Mouse (Mus musculus): Measurements from ENCODE around the gene Snai1. TPM values are rescaled to one million over a fixed set of nuclear protein-coding genes. Genes with fewer than 3 reads are reported as not detected.
A peak's percentile ranks its signal among the peaks of the same experiment; 100 is the strongest.

Snai1 gene
- polyA plus RNA-seq, 2 experiments, result 67.9 to 123 TPM

DNA sequence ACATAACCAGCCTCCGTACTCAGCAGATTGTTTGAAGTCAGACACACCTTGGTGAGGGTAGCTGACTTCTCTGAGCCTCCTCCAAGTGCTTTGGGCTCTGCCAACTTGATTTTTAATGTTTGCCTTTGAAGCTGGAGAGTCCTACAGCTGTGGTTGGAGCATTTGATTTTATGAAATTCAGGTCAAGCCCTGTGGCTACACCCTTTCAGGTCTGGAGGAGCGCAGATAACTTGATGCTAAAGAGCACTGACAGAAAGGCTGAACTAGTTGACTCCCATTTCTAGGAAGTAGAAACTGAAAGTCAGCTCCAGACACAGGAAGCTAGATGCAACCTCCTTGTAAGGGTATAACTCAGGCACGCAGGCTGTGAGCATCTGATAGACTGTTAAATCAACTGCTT is 32.9 kb upstream of the Snai1 start:
- H3K4me3 ChIP-seq (replicated peaks; ENCODE audit: low read length), result no peak overlapping the region; the same call in 1 of the 2 replicates
- DNase-seq (ENCODE audit: low spot score), result no peak

DNA sequence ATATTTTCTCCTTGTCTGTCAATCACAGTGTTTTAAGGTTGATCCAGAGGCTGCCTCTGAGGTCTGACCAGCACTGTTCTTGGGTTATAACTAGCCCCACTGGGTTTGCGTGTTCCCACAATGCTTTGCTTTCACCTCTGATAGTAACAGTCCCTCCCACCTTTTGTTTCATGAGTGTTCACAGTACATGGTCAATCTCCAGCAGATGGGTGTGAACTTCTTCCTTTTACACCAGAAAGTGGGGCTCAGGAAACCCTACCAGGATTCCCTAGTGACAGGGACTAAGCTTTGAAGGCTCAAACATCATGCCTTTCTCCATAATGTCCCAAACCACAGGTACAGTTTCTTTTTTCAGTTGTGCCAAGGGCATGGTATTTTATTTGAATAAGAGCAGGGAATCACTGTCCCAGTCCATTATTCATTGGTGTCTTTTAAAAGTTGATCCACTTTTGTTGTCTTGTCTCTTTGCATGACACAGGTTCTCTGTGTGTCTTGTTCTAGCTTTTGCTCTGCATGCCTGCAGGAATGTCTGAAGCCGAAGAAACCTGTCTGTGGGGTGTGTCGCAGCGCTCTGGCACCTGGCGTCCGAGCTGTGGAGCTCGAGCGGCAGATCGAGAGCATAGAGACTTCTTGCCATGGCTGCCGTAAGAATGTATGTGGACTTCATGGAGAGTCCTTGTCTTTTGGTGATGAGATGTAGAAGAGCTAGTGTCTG is 31.3 kb upstream of the Snai1 start:
- Histone ChIP-seq H3K9ac (ENCODE audit: low read depth, low read length, severe bottlenecking) (no peak overlapping the region), H3K27me3 (ENCODE audit: control insufficient read depth, insufficient read depth, low read length) (no peaks in the 10 kb centered on the region), H3K36me3 (ENCODE audit: control insufficient read depth, insufficient read depth, low read length) (peaks cover 48% of the 10 kb centered on the region), H3K4me2 (replicated peaks; ENCODE audit: low read depth, low read length, severe bottlenecking) (no peak overlapping the region), H3K9me3 (ENCODE audit: control insufficient read depth, low read length) (no peaks in the 10 kb centered on the region), H3K27ac (replicated peaks; ENCODE audit: low read depth, low read length) (no peak overlapping the region), H3K4me3 (replicated peaks; ENCODE audit: low read length) (no peak overlapping the region), H3K4me1 (ENCODE audit: control insufficient read depth, insufficient read depth, low read length) (peaks cover 16% of the 10 kb centered on the region)
- 90% methylated on average over 10 of the region's 10 CpGs for WGBS
- ATAC-seq (ENCODE audit: low FRiP score, low read depth) (no peak), DNase-seq (ENCODE audit: low spot score) (no peak)
- no peak for TF ChIP-seq POLR2A (IDR thresholded peaks at IDR 0.05; ENCODE audit: borderline replicate concordance, extremely low read depth, insufficient read depth, insufficient read length)

More for the DNA sequence above, 32.9 kb upstream of the Snai1 start:
- no peak overlapping the region for H3K9ac ChIP-seq (ENCODE audit: low read depth, low read length, severe bottlenecking)
- TF ChIP-seq POLR2A (IDR thresholded peaks at IDR 0.05; ENCODE audit: borderline replicate concordance, extremely low read depth, insufficient read depth, insufficient read length), result no peak
- H3K36me3 ChIP-seq (ENCODE audit: control insufficient read depth, insufficient read depth, low read length), result peaks cover 32% of the 10 kb centered on the region
- ATAC-seq (ENCODE audit: low FRiP score, low read depth), result no peak
- no peaks in the 10 kb centered on the region for H3K27me3 ChIP-seq (ENCODE audit: control insufficient read depth, insufficient read depth, low read length)
- H3K9me3 ChIP-seq (ENCODE audit: control insufficient read depth, low read length), result no peaks in the 10 kb centered on the region
- peak overlapping the region; percentile 93; the same call in 1 of the 2 replicates for H3K4me2 ChIP-seq (replicated peaks; ENCODE audit: low read depth, low read length, severe bottlenecking)
- H3K27ac ChIP-seq (replicated peaks; ENCODE audit: low read depth, low read length), result no peak overlapping the region
- 82% methylated on average over 3 of the region's 3 CpGs for WGBS
- H3K4me1 ChIP-seq (ENCODE audit: control insufficient read depth, insufficient read depth, low read length), result peaks cover 16% of the 10 kb centered on the region

DNA sequence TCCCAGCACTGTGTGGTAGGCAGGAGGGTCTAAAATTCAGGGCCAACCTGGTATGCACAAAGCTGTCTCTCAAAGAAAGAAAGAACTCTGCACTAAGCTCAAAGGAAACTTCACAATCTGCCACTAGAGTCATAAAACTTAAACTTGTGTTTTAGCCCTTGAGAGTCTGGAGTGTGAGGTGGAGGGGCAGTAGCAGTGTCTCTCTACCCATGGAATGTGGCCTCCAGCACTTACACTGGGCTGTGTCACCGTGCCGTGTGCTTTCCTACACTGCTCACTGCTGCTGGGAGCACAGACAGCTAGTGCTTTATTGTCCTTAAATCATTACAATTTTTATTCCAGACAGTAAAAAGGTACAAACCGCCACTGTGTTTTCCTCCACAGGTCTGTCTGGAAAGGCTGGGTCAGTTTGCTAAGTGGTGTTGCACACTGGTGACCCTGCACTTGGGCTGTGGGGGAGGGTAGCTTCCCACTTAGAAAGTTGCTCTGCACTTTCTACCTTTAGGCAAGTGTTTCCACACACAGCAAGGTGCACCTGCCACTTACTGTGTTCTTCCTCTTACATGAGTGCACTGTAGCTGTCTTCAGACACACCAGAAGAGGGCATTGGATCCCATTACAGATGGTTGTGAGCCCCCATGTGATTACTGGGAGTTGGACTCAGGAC is 30.1 kb upstream of the Snai1 start:
- Histone ChIP-seq H3K36me3 (ENCODE audit: control insufficient read depth, insufficient read depth, low read length) (peaks cover 60% of the 10 kb centered on the region), H3K9ac (ENCODE audit: low read depth, low read length, severe bottlenecking) (no peak overlapping the region), H3K4me2 (replicated peaks; ENCODE audit: low read depth, low read length, severe bottlenecking) (no peak overlapping the region), H3K9me3 (ENCODE audit: control insufficient read depth, low read length) (no peaks in the 10 kb centered on the region), H3K27ac (replicated peaks; ENCODE audit: low read depth, low read length) (no peak overlapping the region), H3K4me1 (ENCODE audit: control insufficient read depth, insufficient read depth, low read length) (peaks cover 16% of the 10 kb centered on the region), H3K27me3 (ENCODE audit: control insufficient read depth, insufficient read depth, low read length) (no peaks in the 10 kb centered on the region), H3K4me3 (replicated peaks; ENCODE audit: low read length) (no peak overlapping the region)
- TF ChIP-seq POLR2A (IDR thresholded peaks at IDR 0.05; ENCODE audit: borderline replicate concordance, extremely low read depth, insufficient read depth, insufficient read length), result no peak
- no peak for DNase-seq (ENCODE audit: low spot score)
- no peak for ATAC-seq (ENCODE audit: low FRiP score, low read depth)
- 85% methylated on average over 3 of the region's 3 CpGs for WGBS

DNA sequence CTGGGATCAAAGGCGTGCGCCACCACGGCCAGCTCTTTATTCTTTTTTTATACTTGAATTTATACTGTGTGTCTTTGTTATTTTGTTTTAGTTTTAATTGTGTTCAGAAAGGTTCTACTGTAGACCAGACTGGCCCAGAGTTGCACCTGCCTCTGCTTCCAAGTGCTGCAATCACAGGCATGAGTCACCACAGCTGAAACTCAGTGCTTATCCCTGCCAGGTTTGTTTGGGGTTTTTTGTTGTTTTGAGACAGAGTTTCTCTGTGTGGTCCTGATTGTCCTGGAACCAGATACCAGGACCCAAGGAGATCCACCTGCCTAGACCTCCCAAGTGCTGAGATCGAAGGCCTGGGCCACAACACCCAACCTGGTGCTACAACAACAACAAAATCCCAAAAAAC is 29.4 kb upstream of the Snai1 start:
- H3K9ac ChIP-seq (ENCODE audit: low read depth, low read length, severe bottlenecking), result no peak overlapping the region
- TF ChIP-seq POLR2A (IDR thresholded peaks at IDR 0.05; ENCODE audit: borderline replicate concordance, extremely low read depth, insufficient read depth, insufficient read length), result no peak
- H3K27ac ChIP-seq (replicated peaks; ENCODE audit: low read depth, low read length), result no peak overlapping the region
- no peak for DNase-seq (ENCODE audit: low spot score)
- H3K9me3 ChIP-seq (ENCODE audit: control insufficient read depth, low read length), result no peaks in the 10 kb centered on the region
- no peak overlapping the region for H3K4me3 ChIP-seq (replicated peaks; ENCODE audit: low read length)
- no peak overlapping the region for H3K4me2 ChIP-seq (replicated peaks; ENCODE audit: low read depth, low read length, severe bottlenecking)
- peaks cover 16% of the 10 kb centered on the region for H3K4me1 ChIP-seq (ENCODE audit: control insufficient read depth, insufficient read depth, low read length)
- WGBS, result 98% methylated on average over 4 of the region's 4 CpGs
- no peaks in the 10 kb centered on the region for H3K27me3 ChIP-seq (ENCODE audit: control insufficient read depth, insufficient read depth, low read length)
- H3K36me3 ChIP-seq (ENCODE audit: control insufficient read depth, insufficient read depth, low read length), result peaks cover 67% of the 10 kb centered on the region
- no peak for ATAC-seq (ENCODE audit: low FRiP score, low read depth)

DNA sequence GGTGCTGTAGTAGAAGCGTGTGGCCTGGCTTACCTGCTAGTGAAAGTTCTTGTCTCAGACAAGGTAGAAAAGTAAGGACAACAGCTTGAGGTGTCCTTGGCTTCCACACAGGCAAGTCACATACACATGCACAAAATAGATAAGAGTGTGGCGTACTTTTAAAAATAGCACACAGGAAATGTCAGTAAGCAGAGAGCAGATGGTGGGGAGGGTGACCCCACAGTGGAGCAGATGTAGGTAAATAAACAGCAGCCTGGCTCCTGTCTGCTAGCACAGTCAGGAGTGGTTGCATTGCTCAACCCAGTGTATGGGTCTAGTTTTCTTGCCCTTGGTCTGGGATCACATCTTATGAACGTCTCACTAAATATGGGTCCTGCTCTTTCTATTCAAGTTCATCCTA is 27.5 kb upstream of the Snai1 start:
- H3K9ac ChIP-seq (ENCODE audit: low read depth, low read length, severe bottlenecking), result no peak overlapping the region
- no peaks in the 10 kb centered on the region for H3K9me3 ChIP-seq (ENCODE audit: control insufficient read depth, low read length)
- no peak overlapping the region for H3K4me2 ChIP-seq (replicated peaks; ENCODE audit: low read depth, low read length, severe bottlenecking)
- H3K4me1 ChIP-seq (ENCODE audit: control insufficient read depth, insufficient read depth, low read length), result peaks cover 2% of the 10 kb centered on the region; the same call in 1 of the 2 replicates
- no peak overlapping the region for H3K4me3 ChIP-seq (replicated peaks; ENCODE audit: low read length)
- H3K27me3 ChIP-seq (ENCODE audit: control insufficient read depth, insufficient read depth, low read length), result no peaks in the 10 kb centered on the region
- peaks cover 86% of the 10 kb centered on the region for H3K36me3 ChIP-seq (ENCODE audit: control insufficient read depth, insufficient read depth, low read length)
- TF ChIP-seq POLR2A (IDR thresholded peaks at IDR 0.05; ENCODE audit: borderline replicate concordance, extremely low read depth, insufficient read depth, insufficient read length), result no peak
- 85% methylated on average over 3 of the region's 3 CpGs for WGBS
- no peak overlapping the region for H3K27ac ChIP-seq (replicated peaks; ENCODE audit: low read depth, low read length)
- ATAC-seq (ENCODE audit: low FRiP score, low read depth) (no peak), DNase-seq (ENCODE audit: low spot score) (no peak)

All from limb, embryonic 14.5 days (tissue).